Mouse (Mus musculus) thymus, adult 2 months (tissue): ENCODE measurements around the gene Ice2.

ENCODE experiments used
- CTCF ChIP-seq: fragments of 200-500 bp; IDR thresholded peaks from 2 replicates; pipeline ENCODE4 v1.5.1; 2012; ENCODE audit warnings: mild to moderate bottlenecking, control low read depth, low read length, moderate library complexity, borderline replicate concordance; ENCODE audit not compliant: control insufficient read depth, poor library complexity, insufficient read depth; ENCODE audit errors: extremely low read depth
- POLR2A ChIP-seq: fragments of 200-500 bp; IDR thresholded peaks from 2 replicates; pipeline ENCODE4 v1.6.1; 2012; ENCODE audit warnings: mild to moderate bottlenecking, low read length, control low read depth, moderate library complexity; ENCODE audit not compliant: control insufficient read depth, poor library complexity, insufficient read depth; ENCODE audit errors: extremely low read depth

- TF ChIP-seq CTCF (no peak), POLR2A (no peak)
Observed at GRCm38 (mm10) chr9:69459876-69460275, 62.2 kb downstream of the Ice2 start.
